8 mouse cellular contexts compared by ENCODE assay signal in the genomic region with DNA sequence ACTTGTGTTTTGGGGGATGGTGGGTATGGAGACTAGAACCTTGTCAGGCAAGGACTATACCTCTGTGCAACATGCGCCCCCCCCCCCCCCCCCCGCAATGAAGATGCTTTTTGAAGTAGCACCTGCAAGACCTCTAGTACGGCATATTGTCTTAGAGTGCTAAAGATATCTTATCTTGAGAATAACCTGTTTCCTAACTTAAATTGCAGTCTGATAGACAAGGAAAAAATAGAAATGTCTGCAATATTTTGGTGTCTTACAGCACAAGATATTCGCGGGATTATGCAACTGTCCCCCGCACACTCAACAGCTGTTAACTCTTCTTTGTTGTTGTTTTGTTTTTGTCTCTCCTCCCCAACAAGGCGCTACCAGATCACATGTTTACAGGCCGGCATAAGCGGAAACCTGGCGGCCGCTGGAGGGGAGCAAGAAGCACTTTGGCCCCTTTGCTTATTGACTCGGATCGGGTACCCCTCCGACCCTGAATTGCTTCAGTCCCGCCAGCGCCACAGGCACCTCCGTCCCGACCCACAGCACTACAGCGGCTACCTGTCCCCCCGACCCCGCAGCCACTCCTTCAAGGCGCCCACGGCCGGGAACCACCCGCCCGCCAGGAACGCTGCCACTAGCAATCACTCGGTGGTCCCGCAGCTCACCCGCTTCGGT. TPM values are rescaled to one million over a fixed set of nuclear protein-coding genes. Genes with fewer than 3 reads are reported as not detected.
A peak's percentile ranks its signal among the peaks of the same experiment; 100 is the strongest.
DNase-seq lines count a peak whose midpoint lies in the region; ATAC-seq and TF ChIP-seq lines count a peak whose summit lies in the region.

No protein-coding gene starts in this region.

- H3K4me3 ChIP-seq in left cerebral cortex, adult 2 months = peak overlapping the region; percentile 87
- peak overlapping the region; percentile 58 for H3K4me3 ChIP-seq in forebrain, embryonic 14.5 days (ENCODE audit: low read depth, low read length)
- H3K4me3 ChIP-seq in kidney, postnatal 0 days (replicated peaks; ENCODE audit: low read depth, low read length) = peak overlapping the region; percentile 73

- peak overlapping the region; percentile 71 for H3K9ac ChIP-seq in forebrain, embryonic 14.5 days (ENCODE audit: low read length)
- H3K9ac ChIP-seq in kidney, postnatal 0 days (ENCODE audit: low read depth, low read length) = peak overlapping the region; percentile 73

- intact Hi-C loops in left cerebral cortex, adult 2 months (cut with DNase I) = no loop called here
- intact Hi-C loops in left cerebral cortex, postnatal 4 days (cut with DNase I) = no loop called here

- H3K9me3 ChIP-seq in forebrain, embryonic 14.5 days (replicated peaks; ENCODE audit: control insufficient read depth, low read length) = no peaks in the 10 kb centered on the region
- H3K9me3 ChIP-seq in kidney, postnatal 0 days (replicated peaks; ENCODE audit: low read length) = no peaks in the 10 kb centered on the region

- H3K27me3 ChIP-seq in forebrain, embryonic 14.5 days (replicated peaks; ENCODE audit: control insufficient read depth, insufficient read depth, low read length) = no peaks in the 10 kb centered on the region
- H3K27me3 ChIP-seq in kidney, postnatal 0 days (ENCODE audit: insufficient read depth, low read length) = no peaks in the 10 kb centered on the region

- peak; percentile 1; the same call in 1 of the 2 replicates for TF ChIP-seq CTCF in left cerebral cortex, adult 2 months (IDR thresholded peaks at IDR 0.05)
- TF ChIP-seq CTCF in kidney, postnatal 0 days (IDR thresholded peaks at IDR 0.05; ENCODE audit: low read depth) = no peak

- whole genome bisulfite sequencing in forebrain, embryonic 14.5 days = 3% methylated on average over 31 of the region's 31 CpGs
- 1% methylated on average over 31 of the region's 31 CpGs for WGBS in kidney, postnatal 0 days

- H3K4me2 ChIP-seq in forebrain, embryonic 14.5 days (ENCODE audit: low read length) = peak overlapping the region; percentile 64
- peak overlapping the region; percentile 77 for H3K4me2 ChIP-seq in kidney, postnatal 0 days (ENCODE audit: low read length)

- 0 out of 2 replicates have a peak, but pooled peaks cover 3% of the 10 kb centered on the region for H3K4me1 ChIP-seq in forebrain, embryonic 14.5 days (ENCODE audit: control insufficient read depth, insufficient read depth, low read length)
- peaks cover 3% of the 10 kb centered on the region; the same call in 1 of the 2 replicates for H3K4me1 ChIP-seq in kidney, postnatal 0 days (replicated peaks; ENCODE audit: insufficient read depth, low read length)

- no peak for DNase-seq in left cerebral cortex, adult 2 months (ENCODE audit: extremely low spot score in 1 of 2, low spot score in 2 of 2)
- no peak for DNase-seq in left cerebral cortex, postnatal 4 days
- DNase-seq in forebrain, embryonic 14.5 days (ENCODE audit: low spot score) = peak; percentile 42
- DNase-seq in kidney, postnatal 0 days (ENCODE audit: low spot score) = peak; percentile 63
- DNase-seq in right cerebral cortex, adult 18-20 months = no peak
- DNase-seq in right cerebral cortex, adult 2 months (ENCODE audit: low spot score in 2 of 2) = no peak

- peak; percentile 17 for ATAC-seq in activated CD4-positive, CD25-positive, alpha-beta regulatory T cell, adult 4 months
- ATAC-seq in forebrain, embryonic 14.5 days = peak; percentile 75
- ATAC-seq in kidney, postnatal 0 days (replicated peaks; ENCODE audit: low FRiP score, low read depth) = peak; percentile 42
- peak; percentile 32 for ATAC-seq in megakaryocyte progenitor cell, adult 5-6 weeks (replicated peaks; ENCODE audit: poor library complexity)

- H3K36me3 ChIP-seq in forebrain, embryonic 14.5 days (ENCODE audit: control insufficient read depth, insufficient read depth, low read length) = 0 out of 2 replicates have a peak, but pooled peaks cover 3% of the 10 kb centered on the region
- H3K36me3 ChIP-seq in kidney, postnatal 0 days (ENCODE audit: insufficient read depth, low read length) = no peaks in the 10 kb centered on the region

- peak overlapping the region; percentile 83 for H3K27ac ChIP-seq in left cerebral cortex, adult 2 months
- H3K27ac ChIP-seq in forebrain, embryonic 14.5 days (ENCODE audit: low read depth, low read length) = peak overlapping the region; percentile 44; the same call in 1 of the 2 replicates
- peak overlapping the region; percentile 65 for H3K27ac ChIP-seq in kidney, postnatal 0 days

RNA-seq across cellular contexts. Expression of a gene that starts 0.5 kb away (rescaled TPM):
- total RNA-seq in left cerebral cortex, adult 2 months (2021) = 10 to 100 TPM; 16.1 to 17.3 TPM
- 10 to 100 TPM; 11.8 to 13.3 TPM for total RNA-seq in left cerebral cortex, postnatal 4 days (2021)
- 10 to 100 TPM in 1 of 2 experiments, 1 to 10 TPM in 1; 9.3 to 11.3 TPM for polyA plus RNA-seq in activated CD4-positive, CD25-positive, alpha-beta regulatory T cell, adult 4 months (2017; shearing (Covaris generic))
- 10.2 and 14.7 TPM in 2 replicates for polyA plus RNA-seq in forebrain, embryonic 14.5 days (2014; fragmentation: Nextera tagmentation; extraction: Ambion mirVana)
- polyA plus RNA-seq in kidney, postnatal 0 days (2015; fragmentation: Nextera tagmentation; extraction: Ambion mirVana) = 17.7 and 20.4 TPM in 2 replicates
- total RNA-seq in megakaryocyte progenitor cell, adult 5-6 weeks (2015) = 9.7 and 10.0 TPM in 2 replicates
- 6.6 and 7.0 TPM in 2 replicates for total RNA-seq in megakaryocyte progenitor cell, adult 5-6 weeks (2017)

RNA-seq across cellular contexts. Expression of a gene that starts 28.0 kb away (rescaled TPM):
- total RNA-seq in left cerebral cortex, adult 2 months (2021) = under 1 TPM; 0.47 to 0.93 TPM
- 1 to 10 TPM; 1.4 to 1.8 TPM for total RNA-seq in left cerebral cortex, postnatal 4 days (2021)
- polyA plus RNA-seq in activated CD4-positive, CD25-positive, alpha-beta regulatory T cell, adult 4 months (2017; shearing (Covaris generic)) = under 1 TPM in 1 of 2 experiments, not detected in 1; 0.13 TPM
- 1.5 and 2.1 TPM in 2 replicates for polyA plus RNA-seq in forebrain, embryonic 14.5 days (2014; fragmentation: Nextera tagmentation; extraction: Ambion mirVana)
- 4.3 and 4.8 TPM in 2 replicates for polyA plus RNA-seq in kidney, postnatal 0 days (2015; fragmentation: Nextera tagmentation; extraction: Ambion mirVana)
- total RNA-seq in megakaryocyte progenitor cell, adult 5-6 weeks (2015) = 0.05 and 0.17 TPM in 2 replicates
- not detected in 2 replicates for total RNA-seq in megakaryocyte progenitor cell, adult 5-6 weeks (2017)

Comparison
In these comparisons a context has a peak if more than half of its experiments do, and no peak if none do; other contexts are left out.
1. DNase-seq: peak in forebrain, embryonic 14.5 days (single experiment) and kidney, postnatal 0 days (single experiment); none in left cerebral cortex, adult 2 months (0 of 2), left cerebral cortex, postnatal 4 days (single experiment), right cerebral cortex, adult 18-20 months (single experiment) and right cerebral cortex, adult 2 months (0 of 2).
2. ATAC-seq: peak in every context shown above with its lines; median percentile 75 in forebrain, embryonic 14.5 days; 42 in kidney, postnatal 0 days; 32 in megakaryocyte progenitor cell, adult 5-6 weeks; 17 in activated CD4-positive, CD25-positive, alpha-beta regulatory T cell, adult 4 months.
3. Peak in every context shown above with its lines, with median percentiles within 50 percentile points of each other: H3K27ac ChIP-seq and H3K4me3 ChIP-seq.